Mouse (Mus musculus): ENCODE data around the gene Vars2.

The Vars2 gene

DNA sequence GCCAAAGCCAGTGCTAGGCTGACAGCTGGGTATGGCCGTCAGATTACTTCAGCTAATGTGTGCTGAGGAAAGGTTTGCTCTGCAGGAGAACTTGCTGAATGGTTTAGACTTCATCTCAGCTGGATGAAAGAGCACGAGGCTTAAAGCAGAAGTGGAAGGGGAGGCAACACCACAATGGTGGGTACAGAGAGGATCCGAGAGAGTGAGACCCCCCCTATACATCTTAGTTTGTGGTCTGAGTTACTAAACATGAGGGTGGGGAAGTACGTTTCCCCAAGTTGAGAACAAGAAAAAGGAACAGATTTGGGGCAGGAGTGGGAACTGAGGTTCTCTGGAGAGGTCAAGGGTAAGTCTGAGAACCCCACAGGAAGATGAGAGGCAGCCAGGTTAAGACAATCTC lies 25.0 kb upstream of the Vars2 start:
- no peak for DNase-seq

GRCm38 (mm10) chr17:35691811-35692210 lies 24.4 kb upstream of the Vars2 start:
- DNase-seq = no peak

DNA sequence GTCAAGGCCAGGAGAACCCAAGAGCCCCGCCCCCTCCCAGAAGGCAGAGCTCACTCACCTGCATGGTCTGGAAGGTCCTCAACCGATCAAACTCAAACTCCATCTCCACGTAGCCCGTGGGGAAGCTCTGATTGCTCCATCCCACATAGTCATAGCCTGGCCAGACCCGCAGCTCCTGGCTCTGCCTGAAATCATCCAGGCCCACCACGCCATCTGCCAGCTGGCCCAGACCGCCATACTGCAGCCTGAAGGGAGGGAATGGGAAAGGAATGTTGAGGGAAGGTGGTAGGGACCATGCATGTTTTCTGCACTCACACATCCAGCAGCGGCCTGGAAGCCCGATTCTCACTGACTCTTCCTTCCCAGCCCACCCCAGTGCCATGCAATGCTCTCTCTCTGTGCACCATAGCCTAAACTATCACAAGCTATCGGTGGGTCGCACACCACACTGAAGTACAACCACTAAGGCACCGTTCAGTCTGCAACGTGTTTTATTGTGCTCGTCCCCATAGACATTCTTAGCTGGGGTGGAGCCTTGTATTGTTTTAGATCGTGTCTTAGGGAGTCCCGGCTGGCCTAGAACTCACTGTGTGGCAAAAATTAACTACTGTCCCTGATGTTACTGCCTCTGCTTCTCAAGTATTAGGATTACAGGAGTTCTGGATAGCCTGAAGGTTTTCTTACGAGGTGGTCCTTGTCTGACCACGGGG lies 22.7 kb upstream of the Vars2 start:
- no peak for DNase-seq

DNA sequence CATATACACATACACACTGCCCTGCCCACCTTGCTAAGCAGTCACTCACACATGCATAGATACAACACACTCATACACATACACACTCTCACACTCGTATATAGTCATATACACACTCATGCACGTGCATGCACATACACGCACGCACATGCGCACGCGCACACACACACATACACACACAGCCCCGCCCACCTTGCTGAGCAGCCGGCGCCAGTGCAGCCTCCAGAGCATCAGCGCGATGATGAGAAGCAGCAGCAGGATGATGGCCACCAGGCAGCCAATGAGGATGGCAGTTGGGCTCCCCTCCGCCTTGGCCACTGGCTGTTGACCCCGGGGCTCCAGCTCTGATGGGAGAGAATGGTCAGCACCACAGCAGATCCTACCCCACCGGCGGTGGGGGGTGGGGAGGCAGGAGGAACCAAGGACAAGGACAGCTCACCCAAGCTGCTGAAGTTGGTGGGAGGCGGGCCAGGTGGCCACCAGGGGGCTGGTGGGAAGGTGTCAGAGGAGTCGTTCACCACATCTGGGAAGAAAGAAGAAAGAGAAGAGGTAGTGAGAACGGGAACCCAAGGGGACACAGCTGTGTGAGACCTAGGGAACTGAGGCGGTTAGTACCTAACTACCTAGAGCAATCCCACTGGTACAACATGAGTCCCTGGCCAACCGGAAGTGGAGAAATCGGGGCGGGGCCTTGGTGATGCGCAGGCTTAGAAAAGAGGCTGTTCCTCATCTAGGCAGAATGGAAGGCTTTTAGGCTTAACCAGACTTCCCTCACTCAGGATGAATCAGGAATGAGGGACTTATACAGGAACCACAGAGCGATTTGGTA lies 21.2 kb upstream of the Vars2 start:
- DNase-seq = no peak

DNA sequence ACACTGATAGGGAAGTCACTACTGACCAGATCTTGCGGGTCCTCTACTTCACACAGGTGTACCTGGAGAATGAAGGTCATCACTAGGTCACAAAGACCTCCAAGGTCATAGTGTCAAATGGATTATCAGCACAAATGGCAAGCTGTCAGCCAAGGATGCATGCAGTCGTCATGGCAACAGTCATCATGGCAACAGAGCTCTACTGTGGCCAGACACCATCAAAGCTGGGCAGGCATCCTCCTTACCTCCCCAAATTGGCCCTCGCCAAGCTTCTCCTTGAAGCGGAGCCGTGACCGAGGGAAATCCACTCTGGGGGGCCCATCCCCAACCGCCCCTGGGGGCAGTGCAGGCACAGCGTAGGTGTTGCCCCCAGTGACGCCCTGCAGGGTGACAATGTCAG lies 17.7 kb upstream of the Vars2 start:
- no peak for DNase-seq

DNA sequence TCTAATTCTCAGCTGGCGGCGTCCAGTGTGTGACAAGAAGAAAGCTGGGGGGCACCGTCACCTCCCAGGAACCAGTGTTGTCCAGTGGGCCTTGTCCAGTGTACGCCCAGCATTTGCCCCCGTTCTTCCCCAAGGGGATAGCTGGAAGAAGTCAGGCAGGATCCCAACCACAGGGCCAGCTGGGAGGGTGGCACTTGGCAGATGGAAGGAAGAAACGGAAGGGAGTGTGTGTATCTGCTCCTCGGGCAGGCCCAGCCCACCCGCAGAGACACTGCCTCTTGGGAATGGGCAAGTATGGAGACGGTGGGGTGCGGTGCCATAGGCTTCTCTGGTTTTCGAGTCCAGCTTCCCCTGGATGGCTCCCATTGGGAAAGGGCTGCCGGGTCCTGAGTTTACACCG lies 14.6 kb upstream of the Vars2 start:
- no peak for DNase-seq

- DNase-seq = no peak
Observed at GRCm38 (mm10) chr17:35680591-35680990, 13.2 kb upstream of the Vars2 start.

DNA sequence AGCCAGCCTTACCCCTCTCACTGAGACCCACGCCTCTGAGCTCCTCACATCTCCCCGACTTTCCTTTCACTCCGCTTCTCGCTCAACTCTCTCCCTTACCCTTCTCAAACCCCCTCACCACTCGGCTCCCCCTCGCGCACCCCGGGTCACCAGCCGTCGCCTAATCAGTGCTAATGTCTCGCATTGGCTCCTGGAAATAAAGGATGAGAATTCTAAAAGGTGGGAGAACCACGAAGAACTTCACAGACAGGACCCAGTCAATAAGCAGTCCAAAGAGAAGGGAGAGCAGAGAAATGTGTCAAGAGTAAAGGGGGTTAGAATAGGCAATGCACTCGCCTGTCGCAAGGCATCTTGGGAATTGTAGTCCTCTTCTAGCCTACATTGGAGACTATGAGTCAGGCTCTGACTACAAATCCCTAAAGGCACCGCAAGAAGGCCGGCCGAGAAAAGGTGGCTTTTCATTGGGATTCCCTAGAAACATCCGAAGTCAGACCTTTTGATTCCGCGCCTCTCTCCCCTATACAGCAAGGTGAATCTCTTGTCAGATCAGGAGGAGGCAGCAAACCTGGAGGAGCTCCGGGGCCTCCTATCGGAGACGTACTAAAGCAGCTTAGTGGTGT lies 6.1 kb upstream of the Vars2 start, which contains the start of gene Gtf2h4:
Gtf2h4 (minus strand) TSS at position 324 of the 620 bp plus-strand sequence.
- peak; percentile 67 to 78 for DNase-seq

GRCm38 (mm10) chr17:35672527-35672926 lies 5.1 kb upstream of the Vars2 start:
- no peak for DNase-seq

- no peak for DNase-seq
Observed at GRCm38 (mm10) chr17:35671846-35672245, 4.5 kb upstream of the Vars2 start.

- DNase-seq = no peak
Observed at GRCm38 (mm10) chr17:35669731-35670130, 2.3 kb upstream of the Vars2 start.

DNA sequence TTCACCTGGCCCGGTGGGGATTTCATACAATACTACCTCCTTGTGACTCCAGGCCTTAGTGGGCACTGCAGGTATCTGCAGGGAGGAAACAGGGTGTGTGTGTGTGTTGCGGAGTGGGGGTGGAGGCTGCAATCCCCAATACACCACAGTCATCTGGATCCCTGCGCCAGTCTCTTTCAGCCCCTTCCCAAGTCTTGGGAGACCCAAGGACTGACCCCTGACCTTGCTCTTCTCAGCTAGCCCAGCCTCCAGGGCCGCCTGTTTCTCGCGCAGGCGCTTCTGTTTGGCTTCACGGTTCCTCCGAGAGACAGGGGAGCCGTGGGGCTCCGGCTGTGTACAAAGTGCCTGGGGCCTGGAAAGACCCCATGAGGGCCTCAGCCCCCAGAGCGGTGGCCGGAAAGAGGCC lies 538 bp downstream of the Vars2 start:
- DNase-seq = no peak

DNA sequence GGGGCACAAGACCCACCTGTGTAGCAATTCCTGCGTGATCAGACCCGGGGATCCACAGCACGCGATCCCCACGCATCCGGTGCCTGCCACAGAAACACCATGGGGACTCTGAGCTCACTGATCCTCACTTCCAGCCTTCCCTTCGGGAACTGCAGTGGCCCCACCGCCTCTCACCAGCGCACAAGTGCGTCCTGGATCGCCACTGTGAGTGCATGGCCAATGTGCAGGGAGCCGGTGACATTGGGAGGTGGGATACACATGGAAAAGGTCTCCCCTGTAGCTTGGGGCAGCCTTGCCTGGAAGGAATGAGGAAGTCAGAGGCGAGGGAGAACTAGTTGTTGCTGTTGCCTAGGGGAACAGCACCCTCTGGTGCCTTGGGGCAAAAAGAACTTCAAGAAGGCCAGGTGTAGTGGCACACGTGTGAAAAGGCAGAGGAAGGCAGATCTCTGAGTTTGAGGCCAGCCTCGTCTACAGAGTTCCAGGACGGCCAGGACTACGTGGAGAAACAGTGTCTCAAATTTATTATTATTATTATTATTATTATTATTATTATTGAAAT lies 1.4 kb downstream of the Vars2 start:
- DNase-seq = peak in 1 of 2 experiments; percentile 23

DNA sequence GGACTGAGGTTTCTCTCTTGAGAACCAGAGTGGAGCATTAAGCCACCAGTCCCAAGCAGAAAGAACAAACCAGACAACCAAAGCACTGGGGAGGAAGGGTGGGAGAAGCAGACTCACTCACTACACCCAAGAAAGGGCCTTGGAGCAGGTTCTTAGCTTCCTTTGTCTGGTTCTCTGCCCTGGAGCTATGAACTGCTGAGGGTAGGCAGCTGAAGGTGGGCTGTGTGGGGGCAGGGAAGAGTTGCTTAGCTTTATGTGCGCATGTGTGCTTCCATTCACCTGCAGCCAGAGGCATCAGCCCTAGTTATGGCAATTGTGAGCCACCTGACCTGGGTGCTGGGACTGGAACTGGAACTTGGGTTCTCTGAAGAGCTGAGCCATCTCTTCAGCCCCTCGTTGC lies 14.3 kb downstream of the Vars2 start:
- no peak for DNase-seq

- no peak for DNase-seq
Observed at GRCm38 (mm10) chr17:35649429-35649828, 18.0 kb downstream of the Vars2 start.

DNA sequence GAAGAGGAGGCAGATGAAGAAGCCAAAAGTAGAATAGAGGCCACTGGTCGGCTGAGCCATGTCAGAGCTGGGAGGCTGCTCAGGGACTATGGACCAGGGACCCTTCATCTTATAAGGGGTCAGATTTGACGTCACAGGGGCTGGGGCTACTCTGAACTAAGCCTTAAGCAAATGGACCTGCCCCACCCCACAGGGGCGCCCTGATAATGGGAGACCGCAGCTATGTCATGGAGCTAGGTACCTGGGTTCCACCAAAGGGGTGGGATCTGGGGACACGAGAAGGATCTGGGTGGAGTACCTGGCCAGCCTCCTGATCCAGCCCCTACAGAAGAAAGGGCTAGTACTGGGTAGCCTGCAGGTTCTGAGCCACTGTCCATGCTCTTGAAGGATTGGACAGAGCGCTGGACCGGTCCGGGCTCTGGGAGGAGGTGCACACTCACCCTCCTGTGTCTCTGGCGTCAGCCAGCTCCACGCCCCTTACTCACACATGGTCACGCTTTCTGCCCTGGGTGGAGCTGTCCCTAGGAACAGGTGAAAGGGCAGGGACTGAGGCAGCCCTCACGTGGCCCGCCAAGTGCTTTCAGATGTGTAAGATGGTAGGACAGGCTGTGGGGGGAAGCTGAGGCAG lies 23.7 kb downstream of the Vars2 start, which contains the start of gene Mucl3:
Mucl3 (minus strand) TSS at position 87 of the 628 bp plus-strand sequence.
- no peak for DNase-seq

- no peak for DNase-seq
Observed at GRCm38 (mm10) chr17:35639352-35639751, 28.0 kb downstream of the Vars2 start.

DNA sequence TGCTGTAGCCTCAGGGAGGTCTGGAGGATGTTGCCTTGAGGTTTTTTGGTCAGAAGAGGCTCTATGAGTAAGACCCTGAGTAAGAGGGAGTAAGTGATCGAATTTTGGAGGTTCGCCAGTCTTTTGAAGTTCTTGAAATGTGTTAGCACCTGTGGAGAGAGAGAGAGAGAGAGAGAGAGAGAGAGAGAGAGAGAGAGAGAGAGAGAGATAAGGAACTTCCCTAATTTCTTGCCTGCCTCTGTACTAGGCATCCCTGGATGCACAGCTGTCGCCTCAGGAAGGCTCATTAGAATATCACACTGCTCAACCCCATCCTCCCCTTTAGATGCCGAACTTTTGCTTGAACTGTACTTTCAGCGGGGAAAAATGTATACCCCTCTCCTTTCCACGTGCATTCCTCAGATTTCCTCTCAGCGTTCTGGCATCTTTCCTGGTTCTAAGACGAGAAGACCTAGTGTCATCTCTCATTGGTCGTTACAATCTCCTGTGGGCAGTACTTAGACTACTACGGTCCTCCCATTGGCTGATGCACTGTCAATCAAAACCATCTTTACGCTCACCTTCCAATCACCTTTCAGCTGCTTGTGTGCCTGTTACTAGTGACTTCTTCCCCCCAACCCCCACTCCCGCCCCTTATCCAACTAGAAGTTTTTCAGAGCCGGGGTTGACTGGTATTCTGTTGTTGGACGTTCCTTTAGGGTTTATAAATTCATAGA lies 28.8 kb downstream of the Vars2 start:
- peak in 1 of 2 experiments; percentile 17 for DNase-seq

DNA sequence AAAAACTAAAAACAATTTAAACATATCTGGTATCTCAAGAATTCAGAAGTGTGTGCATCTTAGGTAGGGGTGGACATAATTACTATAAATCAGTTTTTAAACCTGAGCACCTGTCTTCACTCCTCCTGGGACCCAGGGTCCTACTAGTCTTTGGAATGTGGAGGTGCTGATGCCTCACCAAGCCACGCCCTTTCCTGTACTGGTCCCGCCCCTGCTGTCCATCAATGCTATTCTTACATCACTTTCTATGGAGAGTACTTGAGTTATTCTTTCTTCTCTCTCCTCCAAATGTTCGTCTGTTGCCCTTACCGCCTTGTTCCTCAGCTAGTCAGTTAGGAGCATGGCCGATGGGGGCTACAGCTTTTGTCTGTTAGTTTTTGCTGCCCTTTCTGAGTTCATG lies 31.0 kb downstream of the Vars2 start:
- peak in 1 of 2 experiments; percentile 18 for DNase-seq

DNA sequence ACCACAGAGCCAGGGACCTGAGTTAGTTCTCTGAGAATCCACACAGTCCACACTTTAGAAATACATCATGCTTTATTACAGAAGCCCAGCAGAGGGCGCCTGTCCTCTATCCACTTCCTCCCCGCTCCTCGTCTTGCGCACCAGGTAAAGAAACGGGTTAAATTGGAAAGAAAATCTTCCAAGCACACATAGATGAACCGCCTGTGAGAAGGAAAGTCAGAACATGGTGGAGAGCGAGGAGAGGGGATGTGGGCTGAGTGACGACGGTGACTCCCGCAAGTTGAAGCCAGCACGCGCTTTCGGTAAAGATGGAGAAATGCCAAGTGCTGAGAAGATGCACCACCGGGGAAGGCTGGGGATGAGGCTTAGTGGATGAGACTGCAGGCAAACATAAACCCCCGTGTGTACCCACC lies 31.7 kb downstream of the Vars2 start:
- DNase-seq = peak in 1 of 2 experiments; percentile 62

GRCm38 (mm10) chr17:35635202-35635601 lies 32.2 kb downstream of the Vars2 start:
- no peak for DNase-seq

DNA sequence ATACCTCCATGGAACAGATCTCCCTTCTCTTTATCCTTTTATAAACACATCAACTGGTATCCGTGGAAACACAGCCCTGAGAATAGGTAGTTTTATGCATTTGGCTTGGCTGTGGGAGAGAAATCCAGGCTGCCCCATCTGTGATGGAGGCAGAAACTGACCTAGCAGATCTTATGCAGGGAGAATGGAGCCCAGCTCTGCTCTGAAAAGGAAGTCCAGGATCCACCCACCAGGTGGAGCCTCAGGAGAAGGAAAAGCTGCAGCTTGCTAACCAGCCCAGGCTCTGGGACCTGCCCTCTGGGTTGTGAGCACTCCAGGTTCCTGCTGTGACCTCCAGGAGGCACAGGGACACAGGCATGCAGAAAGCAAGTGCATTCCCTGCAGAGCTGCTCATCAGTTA lies 33.4 kb downstream of the Vars2 start:
- no peak for DNase-seq
